Mouse (Mus musculus) hematopoietic stem cell, adult 5-6 weeks (primary cell): ENCODE results near the gene Sirpb1b. TPM values are rescaled to one million over a fixed set of nuclear protein-coding genes. Genes with fewer than 3 reads are reported as not detected.
"Not testable (repeated sequence)": the region's sequence is repeated elsewhere in the genome, so short reads cannot be mapped to it uniquely, and the experiment has no call there.

ENCODE experiments used
- ATAC-seq, 2 experiments: fragments of 125-278 bp in 1 of 2; replicated peaks in 1 of 2; 2 replicates each; pipeline ENCODE4 v1.8.0; 2016 to 2017; ENCODE audit warnings: inconsistent platforms in 2 of 2, mild to moderate bottlenecking in 2 of 2, moderate number of reproducible peaks in 2 of 2, low read depth in 1 of 2, moderate TSS enrichment in 1 of 2; ENCODE audit not compliant: low FRiP score in 2 of 2, poor library complexity in 2 of 2, severe bottlenecking in 2 of 2, insufficient read depth in 1 of 2, low TSS enrichment in 1 of 2
- total RNA-seq: library from RNA; stranded (forward); fragments of 172-1452, 232-1000 nt; gene quantifications from 2 replicates; pipeline ENCODE4 v1.2.3, GENCODE M21; 2017

Gene Sirpb1b
- 1.6 and 2.2 TPM in 2 replicates for total RNA-seq

GRCm38 (mm10) chr3:15574887-15575286, at the start of gene Sirpb1b:
Gene Sirpb1b, minus strand, starts transcription at chr3:15575065.
- peak in 1 of 2 experiments; percentile 72; a peak in 1 of 4 replicates for ATAC-seq

DNA sequence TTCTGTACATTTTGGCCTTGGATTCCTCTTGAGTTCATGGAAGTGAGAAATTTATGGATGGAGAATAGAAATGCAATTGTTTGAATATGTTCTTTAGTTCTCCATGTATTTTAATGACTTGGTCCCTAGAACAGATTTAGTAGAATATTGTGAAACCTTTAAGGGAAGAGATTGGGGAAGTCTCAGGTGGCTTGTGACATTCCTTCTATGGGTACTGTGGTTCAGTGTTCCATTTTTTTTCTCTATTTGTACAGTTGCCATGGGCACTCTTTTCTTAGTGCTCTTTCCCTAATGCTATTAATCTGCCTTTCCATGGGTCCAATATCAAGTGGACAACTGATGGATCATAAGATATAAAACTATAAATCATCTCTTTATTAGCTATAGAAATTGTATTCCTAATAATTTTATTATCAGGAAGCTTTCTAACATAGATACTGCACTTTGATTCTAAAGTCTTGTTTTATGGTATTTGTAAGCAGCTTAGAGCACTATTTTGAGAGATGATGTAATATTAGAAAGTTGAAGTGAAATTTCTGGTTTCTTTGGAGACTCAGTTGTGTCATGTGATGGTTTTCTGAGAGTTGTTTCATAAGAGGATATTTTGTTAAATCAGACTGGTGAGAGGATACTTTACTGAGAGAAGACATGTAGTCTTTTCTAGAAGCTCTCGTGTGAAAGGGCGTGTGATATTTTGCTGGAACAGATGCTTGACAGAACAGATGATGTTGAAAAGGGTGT, 15.7 kb upstream of the Sirpb1b start:
- not testable (repeated sequence) for ATAC-seq

- peak; percentile 51 to 81; a peak in 3 of 4 replicates for ATAC-seq
These were observed 11.8 kb upstream of the Sirpb1b start for GRCm38 (mm10) chr3:15586665-15587064.

- no peak for ATAC-seq
These were observed 8.6 kb upstream of the Sirpb1b start for GRCm38 (mm10) chr3:15583452-15583851.

DNA sequence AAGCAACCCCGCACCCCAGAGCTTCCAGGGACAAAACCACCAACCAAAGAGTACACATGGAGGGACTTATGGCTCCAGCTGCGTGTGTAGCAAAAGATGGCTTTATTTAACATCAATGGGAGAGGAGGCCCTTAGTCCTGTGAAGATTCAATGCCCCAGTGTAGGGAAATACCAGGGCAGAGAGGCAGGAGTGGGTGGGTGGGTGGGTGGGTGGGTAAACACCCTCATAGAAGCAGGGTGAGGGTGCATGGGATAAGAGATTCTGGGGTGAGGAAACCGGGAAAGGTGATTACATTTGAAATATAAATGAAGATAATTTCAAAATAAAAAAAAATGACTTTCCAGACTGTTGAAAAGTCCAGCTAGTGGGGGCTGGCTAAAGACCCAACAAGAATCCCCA, 8.1 kb upstream of the Sirpb1b start:
- not testable (repeated sequence) for ATAC-seq

GRCm38 (mm10) chr3:15576466-15576865, 1.6 kb upstream of the Sirpb1b start:
- ATAC-seq: peak; percentile 46 to 94; a peak in 2 of 4 replicates

GRCm38 (mm10) chr3:15528589-15528988, 46.3 kb downstream of the Sirpb1b start:
- no peak for ATAC-seq

DNA sequence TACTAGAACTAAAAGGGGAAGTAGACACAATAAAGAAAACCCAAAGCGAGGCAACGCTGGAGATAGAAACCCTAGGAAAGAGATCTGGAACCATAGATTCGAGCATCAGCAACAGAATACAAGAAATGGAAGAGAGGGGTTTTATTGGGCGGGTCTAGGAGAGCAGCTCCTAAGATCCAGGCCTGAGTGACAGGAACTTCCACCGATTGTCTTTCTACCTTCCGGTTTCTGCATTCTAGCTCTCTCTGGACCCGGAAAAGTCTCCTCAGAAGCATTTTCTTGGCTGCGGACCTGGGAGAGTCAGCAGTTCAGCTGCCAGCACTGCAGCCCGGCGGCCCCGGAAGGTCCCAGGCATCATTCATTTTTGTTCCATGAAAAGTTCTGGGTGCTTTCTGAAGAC, 61.3 kb downstream of the Sirpb1b start:
- peak in 1 of 2 experiments; percentile 65; a peak in 1 of 4 replicates for ATAC-seq

DNA sequence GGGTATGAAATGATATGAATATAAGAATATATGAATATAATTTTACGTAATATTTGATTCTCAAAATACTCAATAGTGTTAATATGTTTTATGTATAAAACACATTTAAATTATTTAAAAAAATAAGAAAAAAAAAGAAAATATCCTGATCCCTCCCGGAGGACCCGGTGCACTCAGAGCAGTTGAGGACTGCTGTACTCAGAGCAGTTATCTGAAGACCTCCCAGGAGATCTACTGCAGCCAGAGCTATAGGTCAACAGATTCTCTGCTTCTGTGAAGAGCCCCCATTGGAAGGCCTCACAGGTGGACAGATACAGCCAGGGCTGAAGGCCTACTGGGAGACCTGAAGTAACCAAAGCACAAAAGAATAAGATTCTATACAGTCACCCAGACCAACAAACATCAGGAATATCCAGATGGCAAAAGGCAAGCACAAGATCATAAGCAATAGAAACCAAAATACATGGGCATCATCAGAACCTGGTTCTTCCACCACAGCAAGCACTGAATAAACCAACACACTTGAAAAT, 67.0 kb downstream of the Sirpb1b start:
- not testable (repeated sequence) for ATAC-seq

GRCm38 (mm10) chr3:15474831-15475230, 100.0 kb downstream of the Sirpb1b start:
- not testable (repeated sequence) for ATAC-seq

- not testable (repeated sequence) for ATAC-seq
These were observed 104.7 kb downstream of the Sirpb1b start for GRCm38 (mm10) chr3:15470158-15470557.

Other genes with a start within 250 kb of the Sirpb1b start
- gene Gm9733, start 242.8 kb downstream of the Sirpb1b start, total RNA-seq: not detected in 2 replicates
- not detected in 2 replicates for gene Sirpb1a, start 148.5 kb downstream of the Sirpb1b start, total RNA-seq